Mouse (Mus musculus) kidney, embryonic 14.5 days (tissue): ENCODE measurements around the gene Adap2. TPM values are rescaled to one million over a fixed set of nuclear protein-coding genes. Genes with fewer than 3 reads are reported as not detected.

ENCODE experiments used
- ATAC-seq: fragments of 200-750 bp; cut with Nextera tagmentation; 2 replicates; pipeline ENCODE4 v1.8.0; 2017; ENCODE audit warnings: moderate number of reproducible peaks, mild to moderate bottlenecking, moderate TSS enrichment, moderate library complexity; ENCODE audit not compliant: low FRiP score, low TSS enrichment
- H3K27ac ChIP-seq: fragments of 300-500 bp; sonication (generic); 2 replicates; pipeline ENCODE4 v1.5.1; 2014; ENCODE audit warnings: low read depth, mild to moderate bottlenecking, low read length, moderate library complexity, mixed read lengths
- H3K27me3 ChIP-seq: fragments of 300-500 bp; sonication (generic); 2 replicates; pipeline ENCODE4 v1.6.1; 2014; ENCODE audit warnings: mild to moderate bottlenecking, low read length; ENCODE audit not compliant: control insufficient read depth, insufficient read depth
- H3K36me3 ChIP-seq: fragments of 300-500 bp; sonication (generic); 2 replicates; pipeline ENCODE4 v1.6.1; 2014; ENCODE audit warnings: low read length, mixed read lengths; ENCODE audit not compliant: control insufficient read depth, insufficient read depth
- H3K4me1 ChIP-seq: fragments of 300-500 bp; sonication (generic); 2 replicates; pipeline ENCODE4 v1.6.1; 2014; ENCODE audit warnings: low read length, mixed read lengths; ENCODE audit not compliant: control insufficient read depth, insufficient read depth
- H3K4me2 ChIP-seq: fragments of 300-500 bp; sonication (generic); replicated peaks from 2 replicates; pipeline ENCODE4 v1.6.1; 2014; ENCODE audit warnings: low read depth, mild to moderate bottlenecking, low read length
- H3K4me3 ChIP-seq: fragments of 300-500 bp; sonication (generic); 2 replicates; pipeline ENCODE4 v1.5.1; 2014; ENCODE audit warnings: mild to moderate bottlenecking, low read length
- H3K9ac ChIP-seq: fragments of 300-500 bp; sonication (generic); 2 replicates; pipeline ENCODE4 v1.6.1; 2014; ENCODE audit warnings: low read depth, mild to moderate bottlenecking, low read length, moderate library complexity
- H3K9me3 ChIP-seq: fragments of 300-500 bp; sonication (generic); 2 replicates; pipeline ENCODE4 v1.6.1; 2016; ENCODE audit warnings: low read length; ENCODE audit not compliant: control insufficient read depth
- WGBS: fragments of 180-500 bp; shearing (Covaris S2); extraction: QIAGEN DNeasy Blood & Tissue Kit; methylation state at CpG from one replicate; pipeline ENCODE4 v1.1.7; 2014; 5-methylcytosine and 5-hydroxymethylcytosine counted together
- polyA plus RNA-seq: library from polyadenylated mRNA; unstranded; fragments of >200 nt; fragmentation: Nextera tagmentation; extraction: Ambion mirVana; gene quantifications from 2 replicates; pipeline ENCODE4 v1.2.1, GENCODE M21; 2014

Adap2 gene
- polyA plus RNA-seq, 1 experiment from 2014 or later = 2.1 TPM

DNA sequence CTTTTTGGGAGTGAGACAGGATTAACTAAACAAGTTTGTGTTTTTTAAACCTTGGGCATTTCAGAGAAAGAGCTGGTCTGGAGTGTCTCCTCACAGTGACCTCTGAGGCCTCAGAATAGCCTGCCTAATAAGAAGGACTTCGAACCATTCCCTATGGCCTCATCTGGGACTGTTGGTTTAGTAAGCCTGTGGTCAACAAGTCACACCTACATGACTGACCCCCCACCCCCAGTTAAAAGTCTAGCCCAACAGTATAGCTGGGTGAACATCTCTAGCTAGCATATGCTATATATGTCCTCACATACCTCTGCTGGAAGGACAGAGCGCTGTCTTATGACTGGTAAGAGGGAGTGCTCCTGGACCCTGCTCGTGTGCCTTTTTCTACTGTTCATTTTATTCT is 45.4 kb downstream of the Adap2 start:
- Histone ChIP-seq H3K9ac (no peak overlapping the region), H3K4me2 (no peak overlapping the region), H3K27me3 (no peaks in the 10 kb centered on the region), H3K36me3 (0 out of 2 replicates have a peak, but pooled peaks cover 4% of the 10 kb centered on the region), H3K27ac (no peak overlapping the region), H3K9me3 (no peaks in the 10 kb centered on the region), H3K4me1 (no peaks in the 10 kb centered on the region), H3K4me3 (no peak overlapping the region)
- WGBS = 88% methylated on average over 3 of the region's 3 CpGs
- no peak for ATAC-seq

GRCm38 (mm10) chr11:80199773-80200172 is 45.9 kb downstream of the Adap2 start:
- H3K4me1 ChIP-seq = no peaks in the 10 kb centered on the region
- no peak overlapping the region for H3K9ac ChIP-seq
- 96% methylated on average over 2 of the region's 2 CpGs for WGBS
- H3K9me3 ChIP-seq = no peaks in the 10 kb centered on the region
- H3K27ac ChIP-seq = no peak overlapping the region
- no peaks in the 10 kb centered on the region for H3K36me3 ChIP-seq
- no peaks in the 10 kb centered on the region for H3K27me3 ChIP-seq
- H3K4me2 ChIP-seq = no peak overlapping the region
- no peak overlapping the region for H3K4me3 ChIP-seq
- no peak for ATAC-seq

DNA sequence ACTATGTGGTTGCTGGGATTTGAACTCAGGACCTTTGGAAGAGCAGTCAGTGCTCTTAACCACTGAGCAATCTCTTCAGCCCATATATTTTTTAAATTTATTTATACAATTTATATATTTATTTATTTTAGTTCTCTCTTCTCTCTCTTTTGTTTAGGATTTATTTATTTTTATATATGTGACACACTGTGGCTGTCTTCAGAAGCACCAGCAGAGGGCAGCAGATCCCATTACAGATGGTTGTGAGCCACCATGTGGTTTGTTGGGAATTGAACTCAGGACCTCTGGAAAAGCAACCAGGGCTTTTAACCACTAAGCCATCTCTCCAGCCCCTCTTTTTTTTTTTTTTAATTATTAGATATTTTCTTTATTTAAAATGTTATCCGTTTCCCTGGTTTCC is 46.4 kb downstream of the Adap2 start:
- WGBS = 75% methylated on average over 1 of the region's 1 CpGs
- H3K4me3 ChIP-seq = no peak overlapping the region
- H3K9me3 ChIP-seq = no peaks in the 10 kb centered on the region
- H3K4me2 ChIP-seq = no peak overlapping the region
- no peaks in the 10 kb centered on the region for H3K36me3 ChIP-seq
- H3K4me1 ChIP-seq = no peaks in the 10 kb centered on the region
- no peak overlapping the region for H3K27ac ChIP-seq
- ATAC-seq = no peak
- H3K27me3 ChIP-seq = no peaks in the 10 kb centered on the region
- H3K9ac ChIP-seq = no peak overlapping the region

DNA sequence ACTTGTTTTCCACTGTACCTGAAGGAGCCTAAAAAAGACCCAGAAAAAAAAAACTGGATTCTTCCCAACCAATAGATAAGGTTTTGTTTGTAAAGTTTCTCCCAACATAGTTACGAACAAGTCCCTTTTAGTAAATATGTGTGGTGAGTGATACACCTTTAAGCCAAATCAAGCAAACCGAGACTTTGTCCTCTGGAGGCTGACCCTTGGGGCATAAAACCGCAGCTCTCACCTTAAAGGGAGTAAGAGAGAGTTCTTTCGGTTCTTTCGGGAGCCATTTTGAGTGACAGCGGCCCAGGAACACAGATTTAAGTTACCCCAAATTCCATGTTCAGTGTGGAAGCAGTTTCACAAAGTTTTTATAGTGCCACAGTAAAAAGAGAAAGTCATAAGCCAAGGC is 48.4 kb downstream of the Adap2 start:
- H3K27me3 ChIP-seq = no peaks in the 10 kb centered on the region
- no peaks in the 10 kb centered on the region for H3K9me3 ChIP-seq
- no peaks in the 10 kb centered on the region for H3K4me1 ChIP-seq
- ATAC-seq = no peak
- no peak overlapping the region for H3K4me2 ChIP-seq
- H3K36me3 ChIP-seq = no peaks in the 10 kb centered on the region
- no peak overlapping the region for H3K4me3 ChIP-seq
- WGBS = 64% methylated on average over 6 of the region's 6 CpGs
- H3K9ac ChIP-seq = no peak overlapping the region
- H3K27ac ChIP-seq = no peak overlapping the region

DNA sequence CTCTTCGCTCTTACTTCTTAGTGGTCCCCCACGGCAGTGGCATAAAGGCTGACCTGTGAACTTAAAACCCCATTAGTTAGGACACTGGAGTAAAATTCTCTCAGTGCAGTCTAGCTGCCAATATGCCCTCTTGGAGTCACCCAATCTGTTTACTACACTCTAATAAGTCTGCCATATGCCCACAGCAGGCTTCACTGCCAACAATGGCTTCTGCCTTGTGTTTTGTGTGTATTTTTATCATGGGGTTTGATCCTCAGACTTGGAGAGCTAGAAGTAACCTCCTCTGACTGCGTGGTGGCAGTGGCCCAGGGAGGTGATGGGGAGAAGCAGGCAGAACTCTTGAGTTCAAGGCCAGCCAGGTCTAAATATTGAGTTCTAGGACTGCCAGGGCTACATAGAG is 50.1 kb downstream of the Adap2 start:
- no peak for ATAC-seq
- Histone ChIP-seq H3K36me3 (no peaks in the 10 kb centered on the region), H3K4me1 (no peaks in the 10 kb centered on the region), H3K4me3 (no peak overlapping the region), H3K27me3 (no peaks in the 10 kb centered on the region), H3K9me3 (no peaks in the 10 kb centered on the region), H3K27ac (no peak overlapping the region), H3K9ac (no peak overlapping the region), H3K4me2 (no peak overlapping the region)
- WGBS = 63% methylated on average over 3 of the region's 3 CpGs

DNA sequence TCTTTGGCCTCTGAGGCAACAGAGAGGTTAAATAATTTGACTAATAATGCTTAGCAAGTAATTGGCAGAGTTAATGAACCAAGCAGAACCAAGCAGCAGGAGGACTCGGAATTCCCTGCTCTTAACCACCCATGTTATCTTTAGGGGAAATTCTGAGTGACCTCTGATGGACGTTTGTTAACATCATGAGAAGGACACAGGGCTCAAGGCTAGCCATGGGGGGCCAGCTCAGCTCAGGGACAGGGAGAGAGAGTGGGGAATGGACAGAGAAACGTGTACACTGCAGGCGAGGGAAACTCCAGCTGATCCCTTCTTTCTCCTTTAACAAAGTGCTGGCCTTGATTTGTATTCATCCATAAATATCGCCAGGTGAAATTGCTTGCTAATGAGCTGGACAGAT is 51.0 kb downstream of the Adap2 start:
- H3K27me3 ChIP-seq = no peaks in the 10 kb centered on the region
- WGBS = 40% methylated on average over 5 of the region's 5 CpGs
- H3K4me3 ChIP-seq = no peak overlapping the region

DNA sequence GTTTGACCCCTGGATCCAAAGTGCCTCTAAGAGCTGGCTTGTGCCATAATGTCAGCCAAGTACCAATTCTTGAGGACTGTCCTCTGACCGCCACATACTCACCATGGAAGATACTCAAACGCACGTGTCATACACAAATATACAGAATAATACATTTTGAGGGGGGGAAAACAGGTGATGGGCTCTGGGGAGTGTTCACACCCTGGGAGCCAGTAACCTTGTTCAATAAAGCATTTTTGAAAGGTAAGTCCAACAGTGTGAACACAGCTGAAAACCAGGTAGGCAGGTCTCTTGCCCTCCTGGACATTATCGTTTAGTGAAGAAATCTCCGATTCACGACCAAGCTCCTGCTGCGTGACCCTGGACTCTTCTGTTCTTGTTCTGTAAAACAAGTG is 54.6 kb downstream of the Adap2 start:
- peak overlapping the region; percentile 98; the same call in 1 of the 2 replicates for H3K4me3 ChIP-seq
- no peak overlapping the region for H3K27ac ChIP-seq
- ATAC-seq = peak; percentile 24; the same call in 1 of the 2 replicates
- no peak overlapping the region for H3K4me2 ChIP-seq
- WGBS = 35% methylated on average over 7 of the region's 7 CpGs
- H3K9ac ChIP-seq = no peak overlapping the region
- H3K9me3 ChIP-seq = no peaks in the 10 kb centered on the region
- H3K4me1 ChIP-seq = peaks cover 9% of the 10 kb centered on the region
- no peaks in the 10 kb centered on the region for H3K36me3 ChIP-seq
- no peaks in the 10 kb centered on the region for H3K27me3 ChIP-seq

More for the DNA sequence above, 51.0 kb downstream of the Adap2 start:
- H3K9ac ChIP-seq = no peak overlapping the region
- no peak overlapping the region for H3K4me2 ChIP-seq
- ATAC-seq = no peak
- H3K4me1 ChIP-seq = peaks cover 1% of the 10 kb centered on the region
- no peaks in the 10 kb centered on the region for H3K36me3 ChIP-seq
- no peaks in the 10 kb centered on the region for H3K9me3 ChIP-seq
- no peak overlapping the region for H3K27ac ChIP-seq

DNA sequence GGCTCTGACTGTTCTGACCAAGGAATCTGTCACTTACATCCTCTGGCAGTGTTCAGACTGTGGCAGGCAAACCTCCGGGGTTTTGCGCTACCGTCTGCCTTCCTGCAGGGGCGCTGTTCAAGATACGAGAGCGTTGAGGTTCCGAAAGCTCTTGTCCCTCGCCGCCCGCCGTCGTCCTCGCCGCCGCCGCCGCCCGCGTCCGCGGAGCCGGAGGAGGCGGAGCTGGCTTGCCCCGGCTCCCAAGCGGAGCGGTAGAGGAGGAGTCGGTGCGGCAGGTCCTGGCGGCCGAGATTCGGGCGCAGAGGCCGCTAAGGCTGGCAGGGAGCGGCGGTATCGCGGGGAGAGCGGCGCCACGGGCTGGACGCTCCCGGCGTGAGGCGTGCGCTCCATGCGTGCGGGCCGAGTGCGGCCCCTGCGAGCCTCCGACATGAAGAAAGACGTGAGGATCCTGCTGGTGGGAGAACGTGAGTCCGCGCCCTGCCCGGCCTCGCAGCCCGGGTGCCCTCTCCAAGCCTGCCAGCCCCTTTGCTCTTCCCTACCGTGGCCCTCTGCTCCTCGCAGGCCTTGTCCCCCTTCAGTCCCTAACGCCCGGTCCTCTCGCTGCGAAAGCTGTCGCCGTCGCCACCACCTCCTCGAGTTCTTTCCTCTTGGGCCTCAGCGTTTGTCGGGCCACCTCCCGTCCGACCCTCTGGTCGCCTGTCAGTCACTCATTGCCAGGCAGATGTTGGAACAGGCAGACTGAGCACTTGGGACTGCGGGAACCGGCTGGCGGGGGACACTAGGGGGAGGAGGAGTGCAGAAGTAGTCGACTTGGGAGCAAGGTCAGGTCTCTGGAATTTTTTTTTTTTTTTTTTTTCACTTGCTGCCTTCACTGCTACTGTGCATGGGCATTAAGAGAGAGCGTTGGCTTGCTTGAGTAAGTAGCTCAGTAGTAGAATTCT is 55.2 kb downstream of the Adap2 start, which contains the start of gene Rhot1:
Gene Rhot1, plus strand, starts transcription at position 160 of the 941 bp plus-strand sequence.
- Histone ChIP-seq H3K9ac (peak within 1 kb of the TSS; percentile 81), H3K4me3 (peak within 1 kb of the TSS; percentile 98), H3K27ac (peak within 1 kb of the TSS; percentile 93), H3K4me1 (peaks cover 9% of the 10 kb centered on the region), H3K4me2 (peak within 1 kb of the TSS; percentile 54), H3K27me3 (no peaks in the 10 kb centered on the region), H3K9me3 (no peaks in the 10 kb centered on the region), H3K36me3 (no peaks in the 10 kb centered on the region; the same call in 1 of the 2 replicates)
- under 1% methylated on average over 66 of the region's 78 CpGs for WGBS
- peak; percentile 95 for ATAC-seq

DNA sequence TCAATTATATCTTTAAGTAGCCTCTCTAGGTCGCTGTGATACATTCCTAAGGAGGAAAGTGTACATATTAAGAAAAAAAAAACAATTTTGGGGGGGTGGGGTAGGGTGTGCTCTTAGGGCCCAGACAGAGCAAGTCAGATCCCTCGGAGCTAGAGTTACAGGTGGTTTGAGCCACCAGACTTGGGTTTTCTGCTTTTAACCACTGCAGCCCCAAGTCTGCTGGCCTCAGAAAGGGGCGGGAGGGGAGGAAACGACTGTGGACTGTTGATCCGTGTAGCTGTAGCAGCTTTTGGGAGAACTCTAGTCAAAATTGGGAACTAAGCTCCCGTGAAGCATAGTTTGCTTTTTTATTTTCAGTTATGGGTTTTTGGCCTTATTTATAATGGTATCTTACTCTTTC is 56.4 kb downstream of the Adap2 start:
- no peaks in the 10 kb centered on the region for H3K9me3 ChIP-seq
- H3K27ac ChIP-seq = no peak overlapping the region
- H3K27me3 ChIP-seq = no peaks in the 10 kb centered on the region
- H3K4me3 ChIP-seq = peak overlapping the region; percentile 98; the same call in 1 of the 2 replicates
- peak overlapping the region; percentile 81; the same call in 1 of the 2 replicates for H3K9ac ChIP-seq
- peak overlapping the region; percentile 54 for H3K4me2 ChIP-seq
- H3K36me3 ChIP-seq = no peaks in the 10 kb centered on the region; the same call in 1 of the 2 replicates
- 40% methylated on average over 6 of the region's 6 CpGs for WGBS
- peaks cover 9% of the 10 kb centered on the region for H3K4me1 ChIP-seq
- ATAC-seq = no peak
